Mouse (Mus musculus): ENCODE measurements around the gene Alk. TPM values are rescaled to one million over a fixed set of nuclear protein-coding genes. Genes with fewer than 3 reads are reported as not detected.
A peak's percentile ranks its signal among the peaks of the same experiment; 100 is the strongest.

The Alk gene
- total RNA-seq, 2 experiments from 2014 or later = 5.4 to 6.7 TPM

DNA sequence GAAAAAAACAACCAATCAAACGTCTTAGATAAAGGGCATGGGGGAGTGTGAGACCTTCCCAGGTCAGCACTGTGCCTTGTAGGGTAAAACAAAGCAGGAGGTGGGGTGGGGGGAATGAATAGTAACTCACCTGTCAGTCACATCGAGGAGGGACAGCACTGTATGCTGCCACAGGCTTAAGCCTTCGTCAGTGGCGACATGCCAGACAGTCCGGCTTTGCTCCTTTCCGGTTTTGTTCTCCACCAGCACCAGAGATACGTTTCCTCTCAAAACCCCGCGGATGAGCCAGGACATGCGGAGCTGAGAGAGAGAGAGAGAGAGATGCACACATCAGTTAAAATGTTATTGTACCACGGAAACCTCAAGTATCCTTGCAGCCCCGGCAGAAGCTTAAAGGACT is 637.1 kb downstream of the Alk start:
- TF ChIP-seq CTCF (conservative IDR thresholded peaks at IDR 0.05) = no peak
- no peak overlapping the region for H3K4me3 ChIP-seq
- no peak overlapping the region for H3K27ac ChIP-seq
- DNase-seq (ENCODE audit: low spot score in 2 of 2) = no peak

DNA sequence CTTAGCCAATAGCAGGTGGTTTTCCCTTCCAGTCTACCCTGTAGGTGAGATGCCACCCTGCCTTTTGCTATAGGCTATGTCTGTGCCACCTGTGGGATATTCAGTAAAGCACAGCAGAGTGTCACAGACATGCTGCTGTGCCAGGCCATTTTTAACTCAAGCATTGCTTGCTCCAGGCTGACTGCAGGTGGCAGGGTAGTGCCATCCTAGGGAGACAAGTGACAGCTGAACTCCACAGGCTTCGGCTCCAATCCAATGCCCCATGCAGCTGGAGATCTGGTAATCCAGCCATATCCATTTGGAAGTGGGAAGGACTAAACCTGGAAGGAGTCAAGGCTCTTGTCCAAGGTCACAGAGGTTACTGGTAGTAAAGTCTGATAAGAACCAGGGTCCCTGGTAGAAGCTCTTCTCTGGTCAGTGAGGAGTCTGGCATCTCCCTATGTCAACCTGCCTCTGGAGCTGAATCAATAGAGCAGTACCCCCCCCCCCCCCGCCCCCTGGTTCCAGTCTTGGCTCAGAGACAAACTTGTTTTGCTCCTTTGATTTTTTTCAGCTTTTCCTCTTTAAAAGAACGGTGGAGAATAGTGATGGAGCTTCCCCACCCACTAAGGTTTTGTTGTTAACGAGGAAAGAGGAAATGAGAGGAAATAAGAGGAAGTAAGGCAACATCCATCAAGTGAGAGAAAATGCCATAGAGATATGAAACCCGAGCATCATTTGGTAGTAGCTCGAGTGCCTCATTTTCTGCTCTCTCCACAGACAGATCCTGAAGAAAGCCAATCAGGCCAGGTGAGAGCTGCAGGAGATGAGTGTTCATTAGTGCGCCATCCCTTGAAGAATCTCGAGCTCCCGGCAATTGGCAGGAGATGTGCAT is 638.5 kb downstream of the Alk start:
- no peak overlapping the region for H3K4me3 ChIP-seq
- TF ChIP-seq CTCF (conservative IDR thresholded peaks at IDR 0.05) = peak; percentile 89
- peak; percentile 60 to 70 for DNase-seq (ENCODE audit: low spot score in 2 of 2)

DNA sequence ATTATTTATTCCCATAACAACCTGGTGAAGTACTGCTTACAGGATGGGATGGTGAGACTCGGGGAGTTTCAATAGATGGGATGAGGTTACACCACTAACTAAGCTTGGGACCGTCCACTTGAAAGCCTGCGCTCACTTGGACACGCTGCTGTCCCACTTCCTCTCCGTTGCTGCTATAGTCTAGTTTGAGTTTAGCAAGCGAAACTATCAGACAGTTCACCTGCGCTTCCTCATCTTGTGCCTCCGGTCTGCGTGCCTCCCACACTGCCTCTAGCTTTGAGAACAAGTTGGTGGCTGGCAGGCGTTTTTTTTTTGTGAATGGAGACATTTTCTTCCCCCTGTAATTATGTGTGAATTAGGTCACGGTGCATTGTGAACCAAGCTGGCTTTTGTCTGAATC is 639.8 kb downstream of the Alk start:
- DNase-seq (ENCODE audit: low spot score in 2 of 2) = no peak
- no peak overlapping the region for H3K27ac ChIP-seq
- H3K4me3 ChIP-seq = no peak overlapping the region
- no peak for TF ChIP-seq CTCF (conservative IDR thresholded peaks at IDR 0.05)

More for the DNA sequence above, 638.5 kb downstream of the Alk start:
- H3K27ac ChIP-seq = no peak overlapping the region

DNA sequence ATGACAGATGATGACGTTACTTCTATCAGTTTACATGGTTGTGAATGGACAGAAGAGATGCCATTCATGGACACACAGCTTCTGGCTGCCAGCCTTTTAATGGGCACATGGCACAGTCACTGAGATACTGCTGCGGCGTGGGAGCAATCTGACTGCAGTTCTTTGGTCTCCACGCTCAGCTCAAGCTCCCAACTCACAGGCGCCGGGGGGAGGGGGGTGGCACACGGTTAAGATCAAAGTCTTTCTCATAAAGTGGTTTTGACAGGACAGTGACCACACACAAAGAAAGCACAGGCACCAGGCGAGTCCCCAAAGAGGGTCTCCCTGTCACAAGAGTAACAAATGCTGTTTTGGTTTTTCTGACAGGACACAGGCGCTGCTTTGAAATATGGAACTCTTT is 641.7 kb downstream of the Alk start:
- peak; percentile 28 to 55 for DNase-seq (ENCODE audit: low spot score in 2 of 2)
- TF ChIP-seq CTCF (conservative IDR thresholded peaks at IDR 0.05) = no peak
- Histone ChIP-seq H3K27ac (no peak overlapping the region), H3K4me3 (peak overlapping the region; percentile 18; the same call in 1 of the 2 replicates)

DNA sequence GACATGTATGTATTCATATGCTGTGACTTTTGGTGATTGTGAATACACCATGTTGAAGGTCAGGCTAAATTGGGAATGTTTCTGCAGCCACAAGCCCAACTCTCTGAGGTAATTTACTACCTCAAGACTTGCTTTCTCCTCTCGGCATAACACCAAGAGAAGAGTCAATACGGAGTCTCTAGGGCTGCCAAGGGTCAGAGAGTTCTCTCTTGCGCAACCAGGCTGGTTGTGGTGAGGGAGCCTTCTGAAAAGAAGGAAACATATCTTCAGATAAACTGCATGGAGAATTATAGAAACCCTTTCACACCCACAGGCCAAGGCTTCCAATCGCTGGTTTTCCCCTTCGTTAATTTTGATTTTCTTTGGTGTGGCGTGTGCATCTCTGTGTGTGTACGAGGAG is 649.4 kb downstream of the Alk start:
- no peak overlapping the region for H3K4me3 ChIP-seq
- no peak for DNase-seq (ENCODE audit: low spot score in 2 of 2)
- TF ChIP-seq CTCF (conservative IDR thresholded peaks at IDR 0.05) = no peak

DNA sequence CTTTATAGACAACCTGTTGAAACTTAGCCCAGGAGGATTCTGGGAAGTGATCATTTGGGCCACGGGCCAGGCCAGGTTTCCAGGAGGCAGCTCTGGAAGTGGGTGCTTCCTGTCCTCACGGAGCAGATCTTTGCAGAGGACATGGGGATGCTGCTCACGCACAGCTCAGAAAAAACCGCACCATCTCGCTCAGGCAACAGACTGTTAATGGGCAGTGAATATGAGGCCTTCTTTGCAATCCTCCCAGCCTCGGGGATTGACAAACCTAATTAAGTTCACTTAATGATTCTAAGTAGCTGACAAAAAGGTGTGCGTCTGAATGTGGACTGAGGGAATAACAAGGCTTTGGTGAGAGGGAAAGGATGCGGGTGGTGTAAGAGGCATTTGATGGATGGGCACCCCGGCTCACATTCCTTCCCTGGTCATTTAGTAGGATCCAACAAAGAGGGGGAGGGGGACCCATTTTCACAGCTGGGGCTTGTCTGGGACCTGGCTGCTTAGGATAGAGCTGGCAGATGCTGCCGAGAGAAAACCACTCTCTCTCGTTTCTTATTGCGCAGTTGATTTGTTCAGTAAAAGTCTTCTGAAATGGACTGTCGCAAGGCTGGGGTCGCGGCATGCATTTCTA is 650.1 kb downstream of the Alk start:
- no peak for DNase-seq (ENCODE audit: low spot score in 2 of 2)
- TF ChIP-seq CTCF (conservative IDR thresholded peaks at IDR 0.05) = no peak
- H3K27ac ChIP-seq = no peak overlapping the region
- no peak overlapping the region for H3K4me3 ChIP-seq

More for the DNA sequence above, 649.4 kb downstream of the Alk start:
- H3K27ac ChIP-seq = no peak overlapping the region

DNA sequence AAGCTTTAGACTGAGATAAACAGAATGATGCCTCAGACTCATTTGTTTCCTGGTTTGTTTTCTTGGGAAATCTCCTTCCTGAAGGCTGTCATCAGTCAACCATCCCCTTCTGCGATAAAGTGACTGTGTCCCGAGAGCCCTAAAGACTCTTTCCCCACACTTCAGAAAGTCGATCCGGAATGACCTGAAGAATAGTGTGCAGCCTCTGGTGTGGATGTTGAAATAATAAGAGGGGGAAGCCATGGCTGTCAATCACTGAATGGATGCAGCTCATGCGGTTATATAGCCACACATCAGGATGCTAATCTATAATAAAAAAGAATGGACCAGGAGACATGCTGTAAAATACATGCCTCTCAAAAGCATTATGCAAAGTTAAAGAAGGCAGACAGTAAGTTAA is 653.5 kb downstream of the Alk start:
- Histone ChIP-seq H3K4me3 (no peak overlapping the region), H3K27ac (no peak overlapping the region)
- no peak for DNase-seq (ENCODE audit: low spot score in 2 of 2)
- TF ChIP-seq CTCF (conservative IDR thresholded peaks at IDR 0.05) = no peak

DNA sequence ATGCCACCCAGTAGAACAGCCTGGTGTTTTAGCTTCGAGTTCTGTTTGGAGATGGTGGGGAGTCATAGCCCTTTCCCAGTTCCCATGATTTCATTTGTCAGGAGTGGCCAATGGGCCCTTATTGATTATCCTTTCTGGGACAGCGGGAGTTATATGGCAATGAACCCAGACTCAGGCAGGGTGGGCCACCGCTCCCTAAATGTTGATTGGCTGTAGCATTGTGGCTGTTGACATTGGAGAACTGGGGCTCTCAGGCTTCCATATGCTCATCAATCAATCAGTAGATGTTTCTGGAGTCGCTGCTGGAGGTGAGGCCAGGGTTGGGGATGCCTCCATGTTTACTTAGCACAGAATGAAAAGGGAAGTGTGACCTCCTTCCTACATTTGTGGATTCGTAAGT is 655.7 kb downstream of the Alk start:
- H3K27ac ChIP-seq = no peak overlapping the region
- H3K4me3 ChIP-seq = no peak overlapping the region
- no peak for DNase-seq (ENCODE audit: low spot score in 2 of 2)
- no peak for TF ChIP-seq CTCF (conservative IDR thresholded peaks at IDR 0.05)

DNA sequence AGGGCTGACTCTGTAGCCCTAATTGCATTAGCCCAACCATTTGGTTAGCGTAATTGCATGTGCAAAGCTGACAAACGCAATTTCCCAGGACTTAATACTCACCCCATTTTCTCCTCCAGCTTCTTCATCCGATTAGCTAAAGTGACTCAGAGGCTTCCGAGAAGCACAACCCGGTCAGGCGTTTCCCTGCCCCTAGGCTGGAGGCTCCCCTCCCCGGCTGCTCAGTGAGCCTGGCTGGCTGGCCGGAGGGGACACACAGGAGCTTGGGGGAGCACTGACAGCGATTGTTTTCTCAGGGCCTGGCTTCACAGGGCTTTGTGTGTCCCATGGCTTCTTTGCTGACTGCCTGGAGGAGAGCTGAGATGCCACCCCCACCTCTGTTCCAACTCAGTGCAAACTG is 657.0 kb downstream of the Alk start:
- no peak overlapping the region for H3K4me3 ChIP-seq
- DNase-seq (ENCODE audit: low spot score in 2 of 2) = no peak
- TF ChIP-seq CTCF (conservative IDR thresholded peaks at IDR 0.05) = no peak
- H3K27ac ChIP-seq = no peak overlapping the region

DNA sequence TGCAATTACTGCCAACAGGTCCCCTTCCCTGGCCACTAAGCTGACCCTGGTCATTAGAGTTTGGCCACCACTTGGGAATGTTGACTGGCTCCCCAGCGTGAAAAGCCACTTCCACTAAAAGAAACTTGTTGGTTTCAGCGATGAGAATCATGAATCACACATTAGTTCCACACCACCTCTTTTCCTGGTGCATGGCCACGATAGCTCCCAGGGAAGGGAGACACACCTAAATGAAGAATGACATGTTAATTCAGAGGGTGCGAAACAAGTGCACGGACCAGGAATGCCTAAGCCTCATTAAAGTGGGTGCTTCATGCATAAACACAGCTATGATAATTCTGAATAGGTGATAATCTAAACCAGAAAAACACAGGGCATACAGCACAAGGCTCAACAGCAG is 660.4 kb downstream of the Alk start:
- no peak for TF ChIP-seq CTCF (conservative IDR thresholded peaks at IDR 0.05)
- Histone ChIP-seq H3K27ac (no peak overlapping the region), H3K4me3 (no peak overlapping the region)
- DNase-seq (ENCODE audit: low spot score in 2 of 2) = no peak

DNA sequence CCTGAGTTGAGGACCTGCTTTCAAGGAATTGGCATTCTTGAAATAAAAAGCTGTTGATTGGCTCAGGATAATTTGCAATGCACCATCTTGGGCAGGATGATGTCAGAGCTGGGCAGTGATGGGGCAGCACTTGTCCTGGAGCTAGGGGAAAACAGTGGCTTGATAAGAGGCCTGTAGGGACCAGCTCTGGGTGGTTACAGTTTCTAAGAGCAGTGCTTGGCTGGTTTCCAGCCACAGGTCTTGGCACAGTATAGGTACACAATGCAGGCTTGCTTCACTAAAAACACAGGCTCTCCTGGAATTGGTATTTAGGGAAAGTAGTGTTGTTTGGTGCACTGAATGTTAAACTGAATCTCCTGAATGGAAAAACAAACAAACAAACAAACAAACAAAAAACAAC is 662.4 kb downstream of the Alk start:
- no peak for TF ChIP-seq CTCF (conservative IDR thresholded peaks at IDR 0.05)

DNA sequence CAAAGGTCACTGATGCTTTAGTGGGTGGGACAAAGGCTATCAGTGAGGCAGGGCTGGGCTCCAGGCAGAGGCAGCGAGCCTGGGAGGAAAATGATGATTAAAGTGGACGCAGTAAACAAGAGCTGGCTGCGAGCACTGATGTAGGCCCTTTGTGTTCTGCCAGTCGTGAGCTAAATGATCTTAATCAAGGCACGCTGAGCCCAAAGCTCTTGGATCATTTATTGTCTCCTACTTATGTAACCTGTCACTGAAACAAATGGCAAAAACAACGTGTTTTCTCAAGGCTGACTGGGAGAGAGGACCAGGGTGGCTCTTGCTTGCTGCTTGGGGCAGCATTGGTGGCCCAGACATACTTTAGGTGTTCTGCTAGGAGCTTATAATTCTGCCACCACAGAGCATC is 663.0 kb downstream of the Alk start:
- no peak for TF ChIP-seq CTCF (conservative IDR thresholded peaks at IDR 0.05)
- no peak overlapping the region for H3K27ac ChIP-seq
- no peak for DNase-seq (ENCODE audit: low spot score in 2 of 2)
- H3K4me3 ChIP-seq = no peak overlapping the region

More for the DNA sequence above, 662.4 kb downstream of the Alk start:
- no peak for DNase-seq (ENCODE audit: low spot score in 2 of 2)
- Histone ChIP-seq H3K27ac (no peak overlapping the region), H3K4me3 (no peak overlapping the region)

DNA sequence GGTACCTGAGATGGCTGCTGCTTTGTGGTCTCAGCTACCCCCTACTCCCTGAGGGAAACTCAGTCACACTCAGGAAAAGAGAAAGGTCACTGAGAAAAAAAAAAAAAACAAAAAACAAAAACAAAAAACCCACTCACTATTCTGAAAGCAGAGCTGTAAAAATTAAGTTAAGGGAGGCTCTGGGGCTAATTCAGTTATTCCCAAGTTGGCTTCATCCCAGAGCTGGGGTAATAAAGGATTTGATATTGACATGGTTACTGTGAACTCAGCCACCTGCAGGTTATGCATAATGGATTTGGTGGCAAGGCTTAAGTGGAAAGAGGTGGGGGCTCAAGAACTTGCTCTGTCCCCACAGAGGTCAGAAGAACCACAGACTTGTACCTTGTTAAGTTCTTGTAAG is 667.7 kb downstream of the Alk start:
- no peak overlapping the region for H3K4me3 ChIP-seq
- no peak overlapping the region for H3K27ac ChIP-seq
- no peak for DNase-seq (ENCODE audit: low spot score in 2 of 2)
- TF ChIP-seq CTCF (conservative IDR thresholded peaks at IDR 0.05) = no peak

DNA sequence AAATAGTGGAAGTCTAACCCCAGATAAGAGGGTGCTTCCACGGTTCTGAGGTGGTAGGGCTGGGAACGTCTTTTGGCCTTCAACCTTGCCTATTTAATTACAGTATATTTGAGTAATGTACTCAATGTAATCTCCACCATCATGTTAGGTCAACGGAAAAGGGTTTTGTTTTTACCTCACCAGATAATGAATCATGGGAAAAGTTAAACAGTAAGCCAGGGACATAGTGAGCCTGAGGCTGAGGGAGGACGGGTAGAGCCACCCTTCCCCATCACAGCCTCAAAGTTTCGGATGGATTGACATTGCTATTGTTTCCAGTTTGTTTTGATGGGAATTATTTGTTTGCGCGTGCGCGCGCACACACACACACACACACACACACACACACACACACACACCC is 668.6 kb downstream of the Alk start:
- no peak for TF ChIP-seq CTCF (conservative IDR thresholded peaks at IDR 0.05)
- Histone ChIP-seq H3K27ac (no peak overlapping the region), H3K4me3 (no peak overlapping the region)
- no peak for DNase-seq (ENCODE audit: low spot score in 2 of 2)
